Mouse (Mus musculus) thymus, adult 18-20 months (tissue): ENCODE results near the gene Bod1l.
A peak's percentile ranks its signal among the peaks of the same experiment; 100 is the strongest.

ENCODE experiments used
- DNase-seq, 2 experiments: peaks; one replicate each; pipeline ENCODE4 v3.0.0; 2022; ENCODE audit warnings: mixed read lengths in 2 of 2

Bod1l gene

DNA sequence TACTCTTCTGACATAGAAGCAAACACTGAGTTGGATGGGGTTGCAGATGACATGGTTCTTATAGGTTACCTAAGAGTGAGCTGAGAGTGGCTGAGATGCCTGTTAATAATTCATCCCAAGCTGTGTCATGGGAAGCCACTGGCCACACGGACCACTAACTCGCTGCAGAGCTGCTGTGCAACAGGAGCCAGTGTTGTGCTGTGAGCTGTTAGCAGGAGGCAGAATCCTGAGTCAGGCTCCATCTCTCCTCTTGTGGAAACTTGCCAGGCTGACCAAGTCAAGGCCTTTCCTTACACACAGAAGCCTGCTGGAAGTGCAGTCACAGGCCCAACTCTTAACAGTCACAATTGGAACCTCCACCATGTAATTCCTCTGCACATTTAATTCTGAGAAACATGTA lies 53.6 kb downstream of the Bod1l start:
- DNase-seq, result no peak

DNA sequence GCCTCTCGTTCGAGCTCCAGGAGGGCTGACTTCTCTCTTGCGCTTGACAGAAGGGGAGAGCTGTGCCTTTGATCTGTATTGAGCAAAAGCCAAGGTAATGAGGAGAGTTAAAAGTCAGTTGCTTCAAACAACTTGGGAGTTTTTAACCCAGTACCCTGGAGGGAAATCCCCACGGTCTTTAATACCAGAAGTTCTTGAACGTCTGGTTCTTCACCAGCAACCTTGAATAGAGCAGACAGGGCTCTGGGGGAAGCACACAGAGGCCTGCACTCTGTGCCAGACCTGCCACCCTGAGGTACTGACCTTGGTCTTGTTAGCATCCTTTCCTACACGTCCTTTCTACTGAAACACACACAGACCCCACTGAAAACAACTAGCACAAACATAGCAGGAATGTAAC lies 55.2 kb downstream of the Bod1l start:
- no peak for DNase-seq

DNA sequence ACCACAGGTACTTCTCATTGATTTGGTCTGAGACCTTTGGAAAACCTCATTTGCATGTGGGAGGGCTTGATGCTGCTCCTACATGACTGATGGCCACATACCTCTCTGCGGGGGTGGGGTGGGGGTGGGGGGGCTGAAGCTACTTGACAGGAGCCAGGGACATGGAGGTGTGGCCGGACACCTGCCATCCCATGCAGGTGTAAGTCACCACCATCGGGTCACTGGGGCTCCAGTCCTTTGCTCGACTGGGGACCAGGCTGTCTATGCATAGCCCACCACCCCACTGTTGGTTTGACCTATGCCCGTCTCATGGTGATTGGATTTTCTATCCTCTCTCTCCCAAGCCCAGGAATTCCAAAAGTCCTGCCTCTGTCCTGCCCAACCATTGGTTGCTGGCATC lies 62.2 kb downstream of the Bod1l start:
- no peak for DNase-seq

DNA sequence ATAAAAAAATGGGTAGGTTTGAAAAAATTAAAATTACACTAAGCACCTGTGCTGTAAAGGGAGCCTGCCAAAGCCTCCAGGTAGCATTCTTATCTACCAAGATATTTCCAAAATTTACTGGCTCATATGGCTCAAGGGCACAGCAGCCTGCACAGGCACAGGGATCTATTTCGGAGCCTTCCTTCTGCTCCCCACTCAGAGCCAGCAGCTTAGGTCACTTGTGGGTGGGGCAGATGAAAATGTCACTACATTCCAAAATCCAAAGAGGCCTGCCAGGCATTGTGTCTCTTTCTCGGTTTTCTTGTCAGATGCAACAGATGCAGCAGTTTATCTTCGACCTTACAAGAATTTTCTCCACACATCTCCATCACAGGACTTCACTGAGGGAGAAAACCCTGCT lies 64.1 kb downstream of the Bod1l start:
- DNase-seq, result no peak

DNA sequence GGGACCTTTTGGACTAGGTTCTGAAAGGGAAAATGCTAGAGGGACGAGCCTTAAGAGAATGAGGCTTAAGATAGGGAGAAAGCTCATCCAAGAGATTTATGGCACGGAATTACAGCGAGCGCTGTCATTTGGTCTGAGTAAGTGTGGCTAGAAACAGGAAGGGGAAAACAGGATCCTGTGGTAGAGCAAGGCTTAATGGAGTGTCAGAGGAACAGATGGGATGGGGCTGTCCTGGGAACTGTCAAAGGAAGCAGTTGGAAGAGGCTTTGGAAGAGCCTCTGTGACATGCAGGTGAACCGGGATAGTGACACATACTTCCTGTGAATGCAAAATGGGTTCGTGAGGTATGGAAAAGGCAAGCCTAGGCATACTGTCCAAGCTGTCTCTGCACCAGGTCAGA lies 68.4 kb downstream of the Bod1l start:
- no peak for DNase-seq

DNA sequence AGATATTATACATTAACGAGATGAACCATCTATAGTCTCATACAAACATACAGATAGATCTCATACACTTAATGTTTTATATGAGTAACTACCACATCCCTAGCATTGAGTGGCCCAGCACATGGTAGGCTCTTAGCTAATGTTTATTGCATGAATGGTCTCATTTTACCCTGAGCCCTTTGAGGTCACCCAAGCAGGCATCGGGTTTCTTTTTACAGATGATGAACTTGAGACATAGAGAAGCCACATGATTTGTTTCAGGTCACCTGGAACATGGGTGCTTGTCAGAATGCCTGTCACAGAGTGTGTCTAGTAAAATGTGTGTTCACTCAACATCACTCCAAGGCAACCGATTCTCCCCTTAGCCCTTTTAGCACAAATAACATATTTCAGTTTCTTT lies 68.8 kb downstream of the Bod1l start:
- DNase-seq, result no peak

DNA sequence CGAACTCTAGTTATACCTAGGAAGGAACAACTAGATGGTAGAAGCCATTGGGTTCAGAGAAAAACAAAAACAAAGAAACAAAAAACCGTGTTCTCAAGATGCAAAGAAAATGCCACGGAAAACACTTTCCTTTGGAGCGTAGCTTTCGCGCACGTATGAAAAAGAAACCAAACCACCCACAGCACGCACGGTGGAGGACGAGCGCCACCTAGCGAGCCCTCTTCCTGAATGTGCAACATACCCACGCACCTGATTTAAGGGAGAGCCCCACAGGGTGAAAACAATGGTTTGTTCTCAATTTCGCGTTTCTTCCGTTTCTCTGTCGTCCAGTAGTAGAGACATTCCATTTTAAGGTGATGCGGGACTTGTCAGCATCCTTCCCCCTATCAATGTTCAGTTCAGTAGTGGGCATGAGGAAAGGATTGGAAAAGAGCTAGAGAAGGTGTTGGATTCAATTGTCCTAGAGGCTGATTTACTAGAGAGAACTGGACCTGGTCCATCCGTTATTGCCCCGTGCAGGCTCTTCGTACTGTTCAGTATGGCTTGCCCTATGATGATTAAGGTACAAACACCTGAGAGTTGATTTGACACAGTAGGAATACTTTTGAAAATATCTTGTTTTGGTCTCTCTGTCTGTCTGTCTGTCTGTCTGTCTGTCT lies 75.6 kb downstream of the Bod1l start:
- DNase-seq, result peak; percentile 46 to 54

DNA sequence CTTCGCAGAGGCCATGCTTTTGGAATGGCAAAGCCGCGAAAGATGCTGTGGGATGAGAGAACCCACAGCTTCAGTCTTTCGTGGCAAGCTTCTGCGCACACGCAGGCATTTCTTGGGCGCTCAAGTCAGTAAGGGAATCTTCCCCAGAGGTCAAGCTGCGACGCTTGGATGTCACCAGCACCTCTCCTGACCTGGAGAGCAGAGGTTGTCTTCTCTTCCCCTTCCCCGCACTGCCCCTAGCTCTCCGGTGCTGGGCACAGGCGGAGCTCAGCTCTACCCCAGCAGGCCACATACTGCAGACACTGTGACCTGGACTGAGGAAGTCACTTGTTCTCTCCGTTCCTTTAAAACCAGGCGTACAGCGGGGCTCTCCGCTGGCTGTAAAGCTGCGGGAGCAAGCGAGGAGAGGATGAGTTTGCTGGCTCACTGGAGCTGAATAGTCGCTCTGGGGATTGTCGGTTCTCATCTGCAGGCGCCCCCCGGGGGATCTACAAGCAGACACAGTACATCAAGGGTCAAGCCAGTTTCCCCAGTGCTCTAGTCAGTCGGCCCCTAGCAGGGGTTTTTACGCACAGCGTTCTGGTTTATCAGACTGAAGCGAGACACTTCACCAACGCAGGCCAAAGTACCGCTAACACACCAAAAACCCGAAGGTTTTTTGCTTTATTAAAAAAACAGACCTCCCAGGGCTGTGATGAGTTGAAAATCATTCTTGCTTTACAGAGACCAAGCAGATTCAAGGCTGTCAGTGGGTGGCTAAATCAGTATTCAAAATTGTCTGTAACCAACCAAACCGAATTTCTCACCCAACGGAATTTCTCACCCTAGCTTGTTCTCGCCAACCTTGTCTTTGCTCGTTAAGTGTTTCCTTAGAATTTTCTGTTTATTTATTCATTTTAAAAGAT lies 76.6 kb downstream of the Bod1l start:
- no peak for DNase-seq

DNA sequence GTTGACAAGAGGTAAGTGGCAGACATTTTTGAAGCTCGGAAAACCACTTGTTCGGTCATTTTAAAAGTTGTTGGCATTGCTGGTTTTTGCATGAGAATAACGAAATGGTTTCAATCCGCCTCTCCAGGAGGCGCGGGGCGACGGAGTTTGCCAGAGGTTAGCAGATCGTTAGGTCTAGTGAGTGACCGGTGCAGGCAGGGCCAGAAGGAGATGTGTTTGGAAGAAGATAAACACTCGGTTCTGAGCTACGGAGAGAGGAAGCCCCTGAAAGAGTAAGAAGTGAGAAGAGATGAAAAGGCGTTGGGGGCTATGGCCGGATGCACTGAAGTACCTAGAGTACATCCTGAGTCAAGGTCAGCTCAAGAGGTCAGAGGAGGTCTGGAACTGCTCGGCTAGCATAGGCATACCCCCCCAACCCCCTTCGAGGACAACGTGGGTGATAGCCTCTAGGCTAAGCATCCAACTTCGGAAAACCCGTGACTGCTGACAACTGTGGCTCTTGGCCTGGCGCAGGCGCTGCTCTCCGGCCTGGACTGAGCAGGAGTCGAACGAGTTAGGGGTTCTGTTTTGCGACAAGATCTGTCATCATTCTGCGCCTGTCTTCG lies 77.6 kb downstream of the Bod1l start:
- no peak for DNase-seq

DNA sequence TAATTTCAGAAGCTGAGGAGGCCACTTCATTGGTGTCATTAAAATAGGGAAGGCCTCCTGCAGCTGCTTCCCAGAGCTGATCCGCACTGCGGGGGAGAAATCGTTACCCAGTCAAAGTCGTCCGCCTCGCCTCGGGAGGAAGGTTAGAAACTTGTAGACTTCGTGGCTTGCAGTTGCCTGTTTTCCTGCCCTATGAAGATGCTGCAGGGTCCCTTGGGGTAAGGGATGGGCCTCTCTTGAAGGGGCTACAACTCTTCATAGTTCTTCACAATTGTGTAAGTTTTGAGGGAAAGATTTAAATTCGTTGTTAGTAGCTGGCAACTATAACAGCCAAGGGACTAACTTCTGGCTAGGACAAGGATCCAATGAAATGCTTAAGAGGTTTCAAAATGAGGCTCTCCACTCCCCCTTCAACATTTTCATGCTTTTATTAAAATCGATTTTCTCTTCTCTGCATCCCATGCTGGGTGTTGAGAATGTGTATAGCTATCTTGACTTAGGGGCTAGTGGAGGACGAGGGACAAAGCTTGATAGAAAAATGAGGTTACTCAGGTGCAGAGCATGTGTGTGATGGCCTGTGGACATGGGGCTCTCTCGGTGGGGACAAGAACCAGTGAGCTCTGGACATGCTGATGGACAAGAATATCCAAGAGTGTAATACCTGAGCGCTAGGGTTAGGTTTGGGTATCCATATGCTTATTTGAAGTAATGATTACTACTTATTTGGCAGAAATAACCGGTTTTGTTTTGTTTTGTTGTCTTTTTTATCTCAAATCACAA lies 78.3 kb downstream of the Bod1l start:
- DNase-seq, result no peak

DNA sequence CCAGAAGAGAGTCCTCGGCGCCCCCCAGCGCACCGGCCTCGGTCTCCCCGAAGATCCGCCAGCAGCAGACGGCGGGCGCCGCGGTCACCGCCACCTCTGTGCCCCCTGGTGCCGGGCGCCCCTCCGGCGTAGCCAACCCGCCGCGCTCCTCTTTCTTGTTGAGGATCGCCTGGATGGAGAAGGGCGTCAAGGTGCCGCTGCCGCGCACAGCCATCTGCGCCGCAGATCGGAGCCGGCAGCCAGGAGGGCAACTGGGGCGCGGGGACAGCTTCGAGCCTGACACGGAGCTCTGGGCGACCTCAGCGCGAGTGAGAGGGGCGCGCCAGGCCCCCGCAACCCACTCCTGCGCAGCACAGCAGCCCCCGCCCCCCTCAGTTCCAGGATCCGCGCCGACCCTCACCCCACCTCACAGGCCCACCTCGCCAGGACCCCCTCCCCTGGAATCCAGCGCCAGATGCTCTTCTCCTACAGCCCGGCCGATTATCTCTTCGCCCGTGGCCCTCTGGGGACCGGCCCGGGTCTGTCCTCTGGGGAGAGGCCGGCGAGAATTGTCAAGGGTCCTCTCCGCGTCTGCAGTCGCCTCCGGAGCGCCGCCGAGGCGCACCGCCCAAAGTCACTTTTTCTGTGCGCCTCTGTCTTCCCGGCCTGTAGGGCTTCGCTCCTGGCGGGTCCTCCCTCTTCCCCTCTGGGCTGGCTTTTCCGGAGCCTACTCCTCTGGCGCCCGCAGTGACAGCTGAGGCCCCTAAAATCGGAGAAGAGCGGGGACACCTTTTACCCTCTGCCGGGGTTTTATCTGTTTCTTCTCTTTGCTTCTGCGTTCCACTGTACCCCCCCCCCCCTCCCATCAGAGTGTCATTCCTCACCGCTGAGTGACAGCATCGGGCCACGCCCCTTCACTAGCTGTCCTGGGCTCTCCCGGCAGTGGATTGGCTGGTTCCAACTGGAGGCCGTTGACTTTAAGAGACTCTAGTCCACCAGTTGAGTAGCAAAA lies 80.1 kb downstream of the Bod1l start, which contains the start of gene Nkx3-2:
TSS of gene Nkx3-2 (minus strand) at position 771 of the 991 bp plus-strand sequence.
- DNase-seq, result no peak

DNA sequence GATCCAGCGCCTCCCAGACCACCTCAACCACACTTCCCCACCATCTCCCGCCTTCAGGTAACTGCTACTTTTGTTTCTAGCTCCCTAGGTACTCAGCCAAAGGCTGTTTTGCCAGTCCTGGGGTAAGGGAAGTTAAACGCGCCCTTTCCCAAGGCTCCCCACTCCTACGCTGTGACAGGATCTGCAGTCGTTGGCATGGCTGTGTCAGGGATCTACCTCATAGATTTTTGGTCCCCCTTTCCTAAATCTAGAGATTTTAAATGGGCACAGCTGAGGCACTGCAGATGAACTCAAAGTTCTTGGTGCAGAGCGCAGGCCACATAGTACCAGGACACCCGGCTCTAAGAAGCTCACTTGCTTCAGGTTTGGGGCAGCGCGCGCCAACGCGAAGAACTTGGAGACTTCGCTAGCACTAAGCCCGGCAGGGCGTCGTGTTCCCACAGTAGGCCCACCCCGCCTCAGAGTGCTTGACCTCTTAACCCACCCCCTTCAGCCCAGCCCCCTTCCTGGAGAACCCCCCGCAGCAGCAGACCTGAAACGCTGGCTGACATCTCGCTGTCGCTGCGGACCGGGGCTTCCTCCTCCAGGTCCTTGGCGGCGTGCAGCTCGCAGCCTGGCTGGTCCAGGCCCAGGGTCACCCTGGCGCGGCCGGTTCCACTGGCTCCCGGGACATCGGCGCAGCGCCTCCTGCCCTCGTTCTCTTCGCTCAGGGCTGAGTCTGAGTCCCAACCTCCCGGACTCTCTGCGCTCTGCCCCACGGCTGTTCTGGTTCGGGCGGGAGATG lies 81.0 kb downstream of the Bod1l start:
- no peak for DNase-seq

DNA sequence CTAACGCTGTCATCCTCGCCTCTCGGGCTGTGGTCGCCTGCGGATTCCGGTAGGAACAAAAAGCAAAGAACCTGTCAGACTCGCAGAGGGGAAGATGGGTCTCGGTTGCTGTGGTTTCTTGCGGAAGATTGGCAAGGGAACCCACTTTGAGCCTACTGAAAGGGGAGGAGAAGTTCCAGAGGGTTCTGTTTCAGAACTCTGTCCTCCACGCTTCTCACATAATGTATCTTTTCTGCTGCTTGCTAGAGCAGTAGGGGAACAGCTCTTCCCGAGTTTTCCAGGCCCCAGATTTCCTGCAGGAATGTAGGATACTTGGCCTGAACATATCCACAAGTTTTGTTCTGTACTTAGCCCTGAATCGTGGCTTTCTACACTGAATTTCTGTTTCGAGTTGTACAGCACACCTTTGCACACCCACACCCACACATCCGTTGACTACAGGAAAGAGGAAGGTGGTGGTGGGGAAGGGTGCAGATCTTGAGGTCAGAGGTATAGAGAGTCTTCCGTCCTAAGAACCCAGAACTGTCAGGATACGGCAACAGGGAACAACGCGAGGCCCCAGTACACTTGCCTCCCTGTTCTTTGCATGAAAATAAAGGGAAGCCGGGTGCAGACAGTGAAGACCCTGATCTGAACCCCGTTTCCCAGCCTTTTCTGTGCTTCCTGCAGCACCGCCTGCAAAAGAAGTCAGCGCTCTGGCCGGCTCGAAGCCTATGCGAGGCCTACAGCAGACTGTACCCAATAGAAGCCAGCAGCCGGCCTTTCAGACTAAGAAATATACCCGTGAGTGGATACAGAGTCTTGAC lies 81.8 kb downstream of the Bod1l start:
- DNase-seq, result no peak

DNA sequence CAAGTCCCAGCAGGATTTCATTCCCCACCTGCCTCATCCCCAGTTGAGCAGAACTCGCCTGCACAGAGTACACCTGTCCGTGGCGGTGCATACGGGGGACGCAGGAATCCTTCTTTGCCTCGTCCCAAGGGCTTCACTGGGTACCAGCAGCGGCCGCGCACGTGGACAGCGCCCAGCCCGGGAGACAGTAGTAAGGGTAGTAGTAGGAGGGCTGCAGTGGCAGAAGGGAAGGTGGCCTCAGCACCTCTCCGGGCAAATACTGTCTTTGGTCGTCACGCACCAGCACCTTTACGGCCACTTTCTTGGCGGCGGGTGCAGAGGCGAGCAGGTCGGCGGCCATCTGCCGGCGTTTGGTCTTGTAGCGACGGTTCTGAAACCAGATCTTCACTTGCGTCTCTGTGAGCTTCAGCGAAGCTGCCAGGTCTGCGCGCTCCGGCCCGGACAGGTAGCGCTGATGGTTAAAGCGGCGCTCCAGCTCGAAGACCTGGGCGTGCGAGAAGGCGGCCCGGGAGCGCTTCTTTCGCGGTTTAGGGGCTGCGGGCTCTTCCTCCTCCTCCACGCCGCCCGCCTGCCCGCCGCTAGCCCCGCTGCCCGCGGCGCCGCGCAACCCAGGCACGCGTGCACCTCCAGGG lies 82.5 kb downstream of the Bod1l start:
- DNase-seq, result no peak

DNA sequence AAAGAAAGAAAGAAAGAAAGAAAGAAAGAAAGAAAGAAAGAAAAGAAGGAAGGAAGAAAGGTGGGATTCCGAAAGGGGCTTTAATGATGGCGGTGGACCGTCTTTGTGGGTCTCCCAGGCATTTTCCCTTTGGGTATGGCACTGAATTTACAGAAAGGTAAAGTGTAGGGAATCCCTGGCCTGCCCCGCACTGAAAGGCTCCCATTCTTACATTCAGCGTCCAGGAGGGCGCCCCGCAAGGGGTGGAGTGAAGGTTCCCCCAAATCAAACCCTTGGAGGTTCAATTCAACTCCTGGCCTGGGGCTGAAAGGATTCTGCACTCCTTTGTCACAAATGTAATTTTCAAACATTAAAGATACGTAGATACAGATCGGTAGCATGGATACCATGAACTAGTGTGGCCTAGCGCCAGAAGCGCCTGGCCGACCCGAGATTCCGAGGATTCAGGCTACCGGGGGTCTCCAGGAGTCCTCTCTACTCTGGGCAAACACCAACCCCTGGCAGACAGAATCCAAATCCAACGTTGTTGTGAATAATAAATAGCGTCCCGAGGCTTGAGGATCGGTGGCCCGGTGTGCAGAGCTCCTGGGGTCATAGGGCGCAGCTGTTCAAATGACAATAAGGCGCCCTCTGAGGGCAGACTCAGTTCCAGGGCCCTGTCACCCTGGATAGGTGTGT lies 83.1 kb downstream of the Bod1l start:
- no peak for DNase-seq

DNA sequence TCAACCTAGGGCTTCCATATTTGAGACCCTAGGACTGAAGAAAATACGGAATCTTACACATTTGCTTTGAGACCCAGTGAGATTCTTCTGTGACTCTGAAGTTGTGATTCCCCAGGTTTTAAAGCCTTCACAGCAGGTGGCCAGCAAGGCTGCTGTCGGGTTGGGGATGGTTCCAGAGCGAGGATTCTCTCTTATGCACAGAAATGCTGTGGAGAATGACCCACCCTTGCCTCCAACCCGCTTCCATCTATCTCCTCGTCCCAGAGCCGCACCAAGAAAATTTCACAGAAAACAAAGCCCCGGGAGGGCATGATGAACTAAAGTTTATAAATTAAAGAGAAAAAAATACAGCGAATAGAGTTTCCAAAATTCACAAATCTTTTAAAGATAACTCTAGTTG lies 84.0 kb downstream of the Bod1l start:
- DNase-seq, result no peak

DNA sequence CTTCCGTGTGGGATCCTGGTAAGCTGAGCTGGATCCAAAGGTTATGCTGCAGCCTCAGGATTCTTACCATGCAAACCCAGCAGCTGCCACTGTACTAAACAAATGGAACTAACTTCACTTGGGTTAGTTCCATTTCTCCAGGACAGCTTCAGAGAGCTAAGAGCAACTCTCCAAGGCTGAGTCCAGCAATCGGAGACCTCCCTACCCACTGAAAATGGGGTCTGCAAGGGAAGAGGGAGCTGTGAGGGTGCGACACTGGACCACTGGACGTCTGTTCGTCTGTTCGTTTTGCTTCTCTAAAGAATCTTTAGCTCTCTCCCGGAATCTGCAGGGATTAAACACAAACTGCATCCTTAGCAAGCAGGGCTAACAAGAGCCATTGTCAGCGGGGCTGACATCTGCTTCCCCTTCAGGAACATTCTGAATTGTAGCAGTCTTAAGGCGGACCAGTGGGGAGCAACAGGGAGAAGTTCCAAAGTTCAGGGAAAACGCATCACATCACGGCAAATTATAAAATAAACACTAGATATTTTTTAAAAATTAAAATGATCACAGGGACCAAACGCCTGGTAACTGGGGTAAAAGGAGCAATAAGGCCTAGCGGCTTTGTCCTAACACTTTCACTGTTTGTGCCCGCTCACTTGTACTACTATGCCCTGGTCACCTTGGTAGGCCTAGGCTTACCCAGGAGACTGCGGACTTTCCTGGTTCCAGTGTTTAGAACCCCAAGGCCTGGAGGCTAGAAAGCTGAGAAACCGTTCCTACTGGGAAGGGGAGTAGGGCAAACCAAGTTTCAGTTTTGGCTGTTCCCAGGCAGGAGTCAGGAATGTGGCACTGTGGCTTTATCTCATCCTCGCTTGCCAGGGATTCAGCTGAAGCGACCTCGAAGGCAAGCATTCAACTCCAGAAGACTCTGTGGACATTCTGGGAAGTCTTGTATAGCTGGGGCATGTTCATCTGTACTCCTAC lies 85.2 kb downstream of the Bod1l start:
- DNase-seq, result no peak

DNA sequence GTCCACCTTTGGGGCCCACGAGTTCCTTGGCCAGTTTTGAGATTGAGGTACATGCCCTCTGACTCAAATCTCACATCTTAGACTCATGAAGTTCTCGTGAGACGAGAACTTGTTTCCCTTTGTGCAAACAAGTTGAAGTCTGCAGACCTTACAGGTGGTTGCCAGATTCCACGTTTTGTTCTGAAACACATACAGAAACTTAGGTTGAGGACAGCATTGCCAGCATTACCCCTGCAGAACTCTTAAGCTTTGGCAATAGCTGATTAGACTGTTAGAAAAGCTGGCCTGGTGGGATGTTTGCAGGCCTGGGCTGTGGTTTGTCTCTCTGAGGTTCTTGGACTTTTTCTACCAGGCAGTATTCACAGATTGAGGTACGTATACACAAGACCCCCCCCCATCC lies 86.8 kb downstream of the Bod1l start:
- DNase-seq, result no peak
